Mouse (Mus musculus): ENCODE measurements around the gene Ubn2.

GRCm38 (mm10) chr6:38448295-38448694 lies 14.5 kb downstream of the Ubn2 start:
- no peak for TF ChIP-seq CTCF (IDR thresholded peaks at IDR 0.05; ENCODE audit: borderline replicate concordance, control insufficient read depth, extremely low read depth, insufficient read depth, low read length, poor library complexity)
- TF ChIP-seq POLR2A (IDR thresholded peaks at IDR 0.05; ENCODE audit: control insufficient read depth, extremely low read depth, insufficient read depth, low read length, poor library complexity), result no peak
